Mouse (Mus musculus) olfactory bulb, adult 2 months (tissue): Measurements from ENCODE around the gene Ncor1. TPM values are rescaled to one million over a fixed set of nuclear protein-coding genes. Genes with fewer than 3 reads are reported as not detected.
"Not testable (repeated sequence)": the region's sequence is repeated elsewhere in the genome, so short reads cannot be mapped to it uniquely, and the experiment has no call there.

ENCODE experiments used
- H3K27ac ChIP-seq: fragments of 200-500 bp; 2 replicates; pipeline ENCODE4 v1.5.1; 2012; ENCODE audit warnings: low read depth, low read length; ENCODE audit not compliant: insufficient read depth
- H3K4me1 ChIP-seq: fragments of 200-500 bp; 2 replicates; pipeline ENCODE4 v1.6.1; 2012; ENCODE audit warnings: low read length; ENCODE audit not compliant: control insufficient read depth, insufficient read depth
- H3K4me3 ChIP-seq: fragments of 200-500 bp; 2 replicates; pipeline ENCODE4 v1.5.1; 2012; ENCODE audit warnings: mild to moderate bottlenecking, low read depth, low read length, moderate library complexity; ENCODE audit not compliant: insufficient read depth
- CTCF ChIP-seq: fragments of 200-500 bp; IDR thresholded peaks from 2 replicates; pipeline ENCODE4 v1.5.1; 2012; ENCODE audit warnings: low read depth, mild to moderate bottlenecking, low read length, moderate library complexity; ENCODE audit not compliant: insufficient read depth
- POLR2A ChIP-seq: fragments of 200-500 bp; IDR thresholded peaks from 2 replicates; pipeline ENCODE4 v1.6.1; 2012; ENCODE audit warnings: mild to moderate bottlenecking, low read depth, low read length, moderate library complexity; ENCODE audit not compliant: insufficient read depth
- WGBS: fragments of 180-500 bp; shearing (Covaris S2); methylation state at CpG from one replicate; pipeline ENCODE4 v1.1.7; 2018; 5-methylcytosine and 5-hydroxymethylcytosine counted together
- polyA plus RNA-seq: library from polyadenylated mRNA; stranded (reverse); fragments of >200 nt; gene quantifications from 2 replicates; pipeline ENCODE4 v1.2.4, GENCODE M21; 2012; ENCODE audit warnings: low replicate concordance; ENCODE audit not compliant: missing spikeins, insufficient read depth, insufficient read length

Ncor1 gene
- polyA plus RNA-seq, 1 experiment: 538 TPM

- WGBS: 96% methylated on average over 3 of the region's 3 CpGs
- no peaks in the 10 kb centered on the region for H3K4me1 ChIP-seq
- TF ChIP-seq CTCF (no peak), POLR2A (no peak)
- no peak overlapping the region for H3K4me3 ChIP-seq
- H3K27ac ChIP-seq: no peak overlapping the region
These were observed 7.5 kb upstream of the Ncor1 start for GRCm38 (mm10) chr11:62465849-62466248.

- no peak for TF ChIP-seq CTCF
- no peak for TF ChIP-seq POLR2A
- peaks cover 2% of the 10 kb centered on the region; the same call in 1 of the 2 replicates for H3K4me1 ChIP-seq
- no peak overlapping the region for H3K27ac ChIP-seq
- WGBS: 87% methylated on average over 3 of the region's 3 CpGs
- no peak overlapping the region for H3K4me3 ChIP-seq
These were observed 6.4 kb upstream of the Ncor1 start for GRCm38 (mm10) chr11:62464696-62465095.

DNA sequence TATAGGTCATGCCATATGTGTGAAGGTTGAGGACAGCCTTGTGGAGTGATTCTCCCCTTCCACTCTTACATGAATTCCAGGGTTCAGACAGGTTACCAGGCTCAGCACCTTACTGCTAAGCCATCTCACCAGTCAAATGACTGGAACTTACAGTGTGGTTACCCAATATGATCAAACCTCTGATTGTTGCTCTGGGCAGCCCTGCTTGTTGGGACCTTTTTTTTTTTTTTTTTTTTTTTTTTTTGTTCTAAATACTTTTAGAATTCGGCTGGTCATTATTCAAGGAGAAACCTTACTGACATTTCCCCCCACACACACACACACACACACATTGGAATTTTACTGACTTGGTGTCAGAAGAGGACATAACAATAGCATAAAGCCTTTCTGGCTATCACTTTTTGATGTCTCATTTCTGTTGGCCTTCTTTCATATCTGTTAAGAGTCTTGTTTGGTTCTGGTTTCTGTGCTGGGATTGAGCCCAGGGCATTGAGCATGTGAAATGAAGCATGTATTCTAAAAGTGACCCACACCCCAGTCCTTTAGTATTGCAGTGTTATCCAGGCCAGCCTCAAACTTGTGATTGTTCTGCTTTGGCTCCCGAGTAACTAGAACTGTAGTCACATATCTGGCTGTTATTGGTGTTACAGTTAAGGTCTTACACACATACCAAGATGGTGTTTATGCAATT is 5.0 kb upstream of the Ncor1 start:
- Histone ChIP-seq H3K27ac (no peak overlapping the region), H3K4me1 (peaks cover 2% of the 10 kb centered on the region; the same call in 1 of the 2 replicates), H3K4me3 (no peak overlapping the region)
- WGBS: 34% methylated on average over 2 of the region's 2 CpGs
- TF ChIP-seq POLR2A (no peak), CTCF (no peak)

GRCm38 (mm10) chr11:62462529-62462928 is 4.2 kb upstream of the Ncor1 start:
- WGBS: 91% methylated on average over 1 of the region's 1 CpGs
- H3K27ac ChIP-seq, H3K4me3 ChIP-seq, H3K4me1 ChIP-seq: not testable (repeated sequence)

GRCm38 (mm10) chr11:62458780-62459179 is 439 bp upstream of the Ncor1 start:
- peak overlapping the region; percentile 73 for H3K4me3 ChIP-seq
- H3K4me1 ChIP-seq: peaks cover 2% of the 10 kb centered on the region; the same call in 1 of the 2 replicates
- WGBS: 2% methylated on average over 9 of the region's 9 CpGs
- TF ChIP-seq CTCF: no peak
- no peak for TF ChIP-seq POLR2A
- H3K27ac ChIP-seq: no peak overlapping the region

DNA sequence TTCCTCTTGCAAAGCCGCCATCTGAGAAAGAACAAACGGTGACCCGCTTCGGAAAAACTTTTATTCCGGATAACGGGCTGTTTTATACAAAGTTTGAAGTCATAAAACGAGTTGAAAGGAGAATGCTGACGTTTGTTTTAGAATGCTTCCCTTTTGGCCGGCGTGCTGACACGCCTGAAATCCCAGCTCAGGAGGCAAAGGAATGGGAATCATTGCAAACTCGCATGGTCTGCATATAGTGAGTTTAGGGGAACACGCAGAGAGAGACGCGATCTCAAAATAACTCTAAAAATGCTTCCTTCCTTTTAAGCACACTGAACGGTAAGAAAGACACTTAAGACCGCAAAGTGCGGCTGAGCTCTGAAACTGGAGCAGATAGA is 460 bp downstream of the Ncor1 start:
- peaks cover 2% of the 10 kb centered on the region; the same call in 1 of the 2 replicates for H3K4me1 ChIP-seq
- H3K4me3 ChIP-seq: peak overlapping the region; percentile 73
- peak overlapping the region; percentile 70 for H3K27ac ChIP-seq
- TF ChIP-seq CTCF: no peak
- no peak for TF ChIP-seq POLR2A
- under 1% methylated on average over 18 of the region's 18 CpGs for WGBS

DNA sequence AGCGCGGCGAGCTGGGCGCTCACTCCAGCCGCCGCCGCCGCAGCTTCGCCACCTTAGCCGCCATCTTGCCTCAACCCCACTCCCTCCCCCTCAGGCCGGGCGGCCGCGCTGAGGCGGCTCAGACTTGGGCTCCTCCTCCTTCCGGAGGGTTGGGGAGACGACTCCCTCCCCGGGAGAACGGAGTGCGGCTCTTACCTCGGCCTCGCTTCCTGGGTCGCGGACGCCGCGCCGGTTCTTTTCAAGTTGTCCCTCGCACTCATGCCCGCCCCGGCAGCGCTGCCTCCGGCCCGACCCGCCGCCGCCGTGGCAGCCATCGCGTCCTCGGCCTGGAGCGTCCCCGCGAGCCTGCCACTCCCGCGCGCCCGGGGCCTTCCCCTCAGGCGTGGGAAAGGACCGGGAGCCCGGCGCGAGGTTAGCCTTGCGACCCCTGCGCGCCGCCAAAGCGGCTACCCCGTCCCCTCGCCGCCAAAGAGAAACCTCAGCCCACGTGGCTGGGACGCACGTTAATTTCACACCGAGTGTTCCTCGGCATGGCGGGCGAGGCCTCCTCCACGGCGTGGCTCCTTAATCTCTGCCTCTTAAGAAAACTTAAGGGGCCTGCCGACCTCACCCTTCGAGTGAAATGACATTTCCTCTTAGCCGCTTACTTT is 975 bp downstream of the Ncor1 start:
- Histone ChIP-seq H3K4me1 (peaks cover 2% of the 10 kb centered on the region; the same call in 1 of the 2 replicates), H3K27ac (peak overlapping the region; percentile 70), H3K4me3 (peak overlapping the region; percentile 73)
- under 1% methylated on average over 72 of the region's 73 CpGs for WGBS
- TF ChIP-seq POLR2A: peak; percentile 71
- no peak for TF ChIP-seq CTCF

DNA sequence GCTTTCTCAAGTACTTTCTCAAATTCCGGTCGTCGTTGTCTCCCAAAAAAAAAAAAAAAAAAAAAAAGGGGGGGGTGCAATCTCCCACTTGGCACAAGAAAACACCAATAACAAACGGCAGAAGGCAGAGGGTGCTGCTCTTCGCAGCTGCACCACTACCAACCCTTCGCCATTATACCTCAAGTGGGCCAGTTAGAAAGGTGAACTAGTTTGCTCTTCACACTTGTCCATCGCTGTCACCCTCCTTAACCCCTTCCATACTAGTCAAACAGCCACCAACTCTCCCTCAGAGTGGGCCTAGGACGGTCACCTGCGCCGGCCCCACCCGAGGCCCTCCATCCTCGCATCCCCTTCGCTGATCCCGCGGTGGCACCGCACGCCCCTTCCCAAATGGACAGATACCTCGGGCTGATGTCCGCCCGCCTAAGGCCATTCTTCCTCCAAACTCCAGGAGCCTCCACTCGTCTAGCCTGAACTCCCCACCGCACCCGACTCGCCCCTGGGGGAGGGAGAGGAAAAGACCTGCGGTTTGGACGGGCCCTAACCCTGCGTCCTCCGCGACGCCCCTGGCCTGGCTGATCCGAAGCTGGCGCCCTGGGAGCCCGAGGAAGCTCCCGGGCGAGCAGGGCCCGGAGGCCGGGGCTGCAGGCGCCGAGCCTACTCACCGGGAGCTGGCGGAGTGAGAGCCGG is 1.7 kb downstream of the Ncor1 start:
- peaks cover 2% of the 10 kb centered on the region; the same call in 1 of the 2 replicates for H3K4me1 ChIP-seq
- TF ChIP-seq CTCF (no peak), POLR2A (no peak)
- H3K4me3 ChIP-seq: peak overlapping the region; percentile 73
- H3K27ac ChIP-seq: peak overlapping the region; percentile 55
- WGBS: under 1% methylated on average over 42 of the region's 42 CpGs

- Histone ChIP-seq H3K27ac (no peak overlapping the region), H3K4me1 (peaks cover 2% of the 10 kb centered on the region; the same call in 1 of the 2 replicates), H3K4me3 (no peak overlapping the region)
- TF ChIP-seq POLR2A (no peak), CTCF (no peak)
- under 1% methylated on average over 3 of the region's 3 CpGs for WGBS
These were observed 2.3 kb downstream of the Ncor1 start for GRCm38 (mm10) chr11:62456021-62456482.
